Mouse (Mus musculus): ENCODE measurements around the gene Ptpro.
"Not testable (repeated sequence)": the region's sequence is repeated elsewhere in the genome, so short reads cannot be mapped to it uniquely, and the experiment has no call there.

The Ptpro gene

GRCm38 (mm10) chr6:137386935-137387334 is 134.8 kb downstream of the Ptpro start:
- DNase-seq (ENCODE audit: low spot score) = no peak

- DNase-seq (ENCODE audit: low spot score) = no peak
Measured at GRCm38 (mm10) chr6:137395075-137395474, 143.0 kb downstream of the Ptpro start.

- DNase-seq (ENCODE audit: low spot score) = no peak
Measured at GRCm38 (mm10) chr6:137396106-137396793, 144.1 kb downstream of the Ptpro start.

GRCm38 (mm10) chr6:137397358-137397757 is 145.2 kb downstream of the Ptpro start:
- no peak for DNase-seq (ENCODE audit: low spot score)

GRCm38 (mm10) chr6:137404196-137404595 is 152.1 kb downstream of the Ptpro start:
- no peak for DNase-seq (ENCODE audit: low spot score)

- DNase-seq (ENCODE audit: low spot score) = no peak
Measured at GRCm38 (mm10) chr6:137405690-137406089, 153.6 kb downstream of the Ptpro start.

- DNase-seq (ENCODE audit: low spot score) = peak; percentile 28
Measured at GRCm38 (mm10) chr6:137410510-137410909, 158.4 kb downstream of the Ptpro start.

GRCm38 (mm10) chr6:137411901-137412378 is 159.8 kb downstream of the Ptpro start:
- peak; percentile 17 for DNase-seq (ENCODE audit: low spot score)

- no peak for DNase-seq (ENCODE audit: low spot score)
Measured at GRCm38 (mm10) chr6:137413045-137413444, 160.9 kb downstream of the Ptpro start.

GRCm38 (mm10) chr6:137414531-137415405 is 162.6 kb downstream of the Ptpro start:
- DNase-seq (ENCODE audit: low spot score) = peak; percentile 22

GRCm38 (mm10) chr6:137422777-137423176 is 170.7 kb downstream of the Ptpro start:
- DNase-seq (ENCODE audit: low spot score) = no peak

GRCm38 (mm10) chr6:137423830-137424229 is 171.7 kb downstream of the Ptpro start:
- DNase-seq (ENCODE audit: low spot score) = no peak

GRCm38 (mm10) chr6:137425500-137426432 is 173.6 kb downstream of the Ptpro start:
- DNase-seq (ENCODE audit: low spot score) = no peak

GRCm38 (mm10) chr6:137433521-137434137 is 181.5 kb downstream of the Ptpro start:
- DNase-seq (ENCODE audit: low spot score) = no peak

GRCm38 (mm10) chr6:137437486-137437885 is 185.4 kb downstream of the Ptpro start:
- DNase-seq (ENCODE audit: low spot score) = no peak

- DNase-seq (ENCODE audit: low spot score) = no peak
Measured at GRCm38 (mm10) chr6:137437902-137438580, 185.9 kb downstream of the Ptpro start.

- DNase-seq (ENCODE audit: low spot score) = no peak
Measured at GRCm38 (mm10) chr6:137440559-137441486, 188.7 kb downstream of the Ptpro start.

- no peak for DNase-seq (ENCODE audit: low spot score)
Measured at GRCm38 (mm10) chr6:137443089-137443488, 191.0 kb downstream of the Ptpro start.

GRCm38 (mm10) chr6:137446116-137446515 is 194.0 kb downstream of the Ptpro start:
- not testable (repeated sequence) for DNase-seq (ENCODE audit: low spot score)
